In the genomic region with DNA sequence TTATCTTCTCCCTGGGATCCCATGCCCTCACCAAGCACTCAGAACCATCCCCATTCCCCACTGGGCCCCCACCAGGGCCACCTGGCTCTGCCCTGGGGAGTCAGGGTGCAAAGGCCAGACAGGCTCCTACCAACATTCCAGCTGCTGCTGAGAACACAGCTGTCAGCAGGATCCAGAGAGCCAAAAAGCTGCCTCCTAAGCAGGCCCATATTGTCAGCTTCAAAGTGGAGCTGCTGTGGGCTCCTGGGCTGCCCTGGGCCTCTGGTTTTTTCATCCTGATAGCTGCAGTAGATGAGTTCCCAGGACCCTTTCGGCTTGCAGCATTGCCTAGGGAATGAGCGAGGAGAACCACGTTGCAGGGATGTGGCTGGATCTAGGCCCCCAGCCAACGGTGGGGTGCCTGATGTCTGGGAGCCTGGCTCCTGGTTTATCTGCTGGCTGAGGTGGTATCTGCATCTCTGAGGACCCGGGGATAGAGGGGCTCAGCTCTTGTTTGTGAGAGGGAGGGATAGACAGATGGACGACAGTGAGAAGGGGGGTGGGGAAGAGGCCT, we compare ENCODE assay signal across 8 mouse cellular contexts. TPM values are rescaled to one million over a fixed set of nuclear protein-coding genes. Genes with fewer than 3 reads are reported as not detected.
DNase-seq lines count a peak whose midpoint lies in the region; ATAC-seq and TF ChIP-seq lines count a peak whose summit lies in the region.

No protein-coding gene starts in this region.

- peak overlapping the region; percentile 79 for H3K4me3 ChIP-seq in E14TG2a.4 (replicated peaks; ENCODE audit: low read length)
- 0 out of 2 replicates have a peak overlapping the region, but pooled peaks have one; percentile 1 for H3K4me3 ChIP-seq in bone marrow macrophage, adult 2 months (ENCODE audit: insufficient read depth, low read length)
- peak overlapping the region; percentile 16; the same call in 1 of the 2 replicates for H3K4me3 ChIP-seq in hindbrain, embryonic 10.5 days
- no peak overlapping the region for H3K4me3 ChIP-seq in limb, embryonic 11.5 days (ENCODE audit: low read depth, low read length)
- H3K4me3 ChIP-seq in stomach, embryonic 16.5 days (replicated peaks; ENCODE audit: low read length) = no peak overlapping the region

- peak overlapping the region; percentile 51 for H3K9ac ChIP-seq in limb, embryonic 11.5 days (ENCODE audit: low read length)
- H3K9ac ChIP-seq in stomach, embryonic 16.5 days (ENCODE audit: low read length) = peak overlapping the region; percentile 66

- H3K27me3 ChIP-seq in E14TG2a.4 (ENCODE audit: insufficient read depth, low read length) = no peaks in the 10 kb centered on the region
- H3K27me3 ChIP-seq in hindbrain, embryonic 10.5 days (ENCODE audit: insufficient read depth, poor library complexity, severe bottlenecking) = peaks cover 48% of the 10 kb centered on the region
- H3K27me3 ChIP-seq in limb, embryonic 11.5 days (ENCODE audit: control insufficient read depth, insufficient read depth, low read length) = no peaks in the 10 kb centered on the region
- no peaks in the 10 kb centered on the region for H3K27me3 ChIP-seq in stomach, embryonic 16.5 days (ENCODE audit: control insufficient read depth, insufficient read depth, low read length)

- 20% methylated on average over 6 of the region's 6 CpGs for WGBS in hindbrain, embryonic 10.5 days
- 14% methylated on average over 6 of the region's 6 CpGs for WGBS in limb, embryonic 11.5 days
- 32% methylated on average over 6 of the region's 6 CpGs for WGBS in stomach, embryonic 16.5 days

- no peak for DNase-seq in hindbrain, embryonic 10.5 days (ENCODE audit: low spot score)
- peak; percentile 50 for DNase-seq in limb, embryonic 11.5 days (ENCODE audit: low spot score)
- no peak for DNase-seq in left cerebral cortex, adult 8-10 months (ENCODE audit: low spot score in 2 of 2)
- DNase-seq in layer of hippocampus, adult 11-12 months (ENCODE audit: low spot score) = no peak
- DNase-seq in cerebellum, adult 18-20 months = no peak

- H3K9me3 ChIP-seq in E14TG2a.4 (ENCODE audit: low read length) = peaks cover 6% of the 10 kb centered on the region; the same call in 1 of the 2 replicates
- no peaks in the 10 kb centered on the region for H3K9me3 ChIP-seq in hindbrain, embryonic 10.5 days
- no peaks in the 10 kb centered on the region for H3K9me3 ChIP-seq in limb, embryonic 11.5 days (ENCODE audit: control insufficient read depth, low read length)
- H3K9me3 ChIP-seq in stomach, embryonic 16.5 days (replicated peaks; ENCODE audit: control insufficient read depth, low read length) = no peaks in the 10 kb centered on the region

- peaks cover 67% of the 10 kb centered on the region for H3K4me1 ChIP-seq in E14TG2a.4 (replicated peaks; ENCODE audit: low read depth, low read length)
- peaks cover 50% of the 10 kb centered on the region for H3K4me1 ChIP-seq in bone marrow macrophage, adult 2 months (ENCODE audit: control insufficient read depth, insufficient read depth, low read length)
- peaks cover 59% of the 10 kb centered on the region for H3K4me1 ChIP-seq in hindbrain, embryonic 10.5 days (replicated peaks)
- peaks cover 57% of the 10 kb centered on the region for H3K4me1 ChIP-seq in limb, embryonic 11.5 days (ENCODE audit: control insufficient read depth, insufficient read depth, low read length)
- H3K4me1 ChIP-seq in stomach, embryonic 16.5 days (ENCODE audit: control insufficient read depth, insufficient read depth, low read length) = peaks cover 64% of the 10 kb centered on the region

- no peak overlapping the region for H3K4me2 ChIP-seq in limb, embryonic 11.5 days (ENCODE audit: low read depth, severe bottlenecking)
- H3K4me2 ChIP-seq in stomach, embryonic 16.5 days (ENCODE audit: low read depth, low read length) = no peak overlapping the region

- TF ChIP-seq POLR2A in bone marrow macrophage, adult 2 months (IDR thresholded peaks at IDR 0.05; ENCODE audit: borderline replicate concordance, low read depth, low read length) = no peak

- ATAC-seq in limb, embryonic 11.5 days (ENCODE audit: insufficient number of reproducible peaks, low FRiP score, low TSS enrichment, low read depth) = no peak
- no peak for ATAC-seq in stomach, embryonic 16.5 days (ENCODE audit: insufficient read depth, low FRiP score)

- H3K27ac ChIP-seq in bone marrow macrophage, adult 2 months (ENCODE audit: insufficient read depth, low read depth, low read length) = peak overlapping the region; percentile 86
- H3K27ac ChIP-seq in hindbrain, embryonic 10.5 days = peak overlapping the region; percentile 89
- peak overlapping the region; percentile 36 for H3K27ac ChIP-seq in limb, embryonic 11.5 days (replicated peaks; ENCODE audit: low read depth, low read length)
- peak overlapping the region; percentile 94 for H3K27ac ChIP-seq in stomach, embryonic 16.5 days (ENCODE audit: low read length)

- no peaks in the 10 kb centered on the region for H3K36me3 ChIP-seq in E14TG2a.4 (ENCODE audit: insufficient read depth, low read length)
- no peaks in the 10 kb centered on the region for H3K36me3 ChIP-seq in hindbrain, embryonic 10.5 days
- no peaks in the 10 kb centered on the region for H3K36me3 ChIP-seq in limb, embryonic 11.5 days (ENCODE audit: control insufficient read depth, insufficient read depth, low read length)
- H3K36me3 ChIP-seq in stomach, embryonic 16.5 days (ENCODE audit: control insufficient read depth, insufficient read depth, low read length) = no peaks in the 10 kb centered on the region

- no peak for TF ChIP-seq CTCF in E14TG2a.4 (conservative IDR thresholded peaks at IDR 0.05; ENCODE audit: low read length)
- TF ChIP-seq CTCF in bone marrow macrophage, adult 2 months (IDR thresholded peaks at IDR 0.05; ENCODE audit: low read depth, low read length) = no peak

RNA-seq across cellular contexts. Expression of a gene that starts 36.7 kb away (rescaled TPM):
- polyA plus RNA-seq in bone marrow macrophage, adult 2 months (2012; ENCODE audit: insufficient read depth, insufficient read length, missing spikeins) = 133 and 150 TPM in 2 replicates
- polyA plus RNA-seq in hindbrain, embryonic 10.5 days (2016; fragmentation: Nextera tagmentation; extraction: Ambion mirVana) = 42.1 and 67.1 TPM in 2 replicates
- 54.7 and 63.6 TPM in 2 replicates for polyA plus RNA-seq in limb, embryonic 11.5 days (2014; fragmentation: Nextera tagmentation; extraction: Ambion mirVana)
- polyA plus RNA-seq in stomach, embryonic 16.5 days (2015; fragmentation: Nextera tagmentation; extraction: Ambion mirVana) = 84.3 and 98.6 TPM in 2 replicates
- 10 to 100 TPM; 27.4 to 42.1 (median 38.9) TPM for total RNA-seq in left cerebral cortex, adult 8-10 months (2022)

Comparison
In these comparisons a context has a peak if more than half of its experiments do, and no peak if none do; other contexts are left out.
1. H3K4me3 ChIP-seq: peak in E14TG2a.4 (single experiment), bone marrow macrophage, adult 2 months (single experiment) and hindbrain, embryonic 10.5 days (single experiment); none in limb, embryonic 11.5 days (single experiment) and stomach, embryonic 16.5 days (single experiment).
2. H3K27ac ChIP-seq: peak in every context shown above with its lines; median percentile 94 in stomach, embryonic 16.5 days; 89 in hindbrain, embryonic 10.5 days; 86 in bone marrow macrophage, adult 2 months; 36 in limb, embryonic 11.5 days.